ENCODE assay signal across 18 mouse cellular contexts in the genomic region with DNA sequence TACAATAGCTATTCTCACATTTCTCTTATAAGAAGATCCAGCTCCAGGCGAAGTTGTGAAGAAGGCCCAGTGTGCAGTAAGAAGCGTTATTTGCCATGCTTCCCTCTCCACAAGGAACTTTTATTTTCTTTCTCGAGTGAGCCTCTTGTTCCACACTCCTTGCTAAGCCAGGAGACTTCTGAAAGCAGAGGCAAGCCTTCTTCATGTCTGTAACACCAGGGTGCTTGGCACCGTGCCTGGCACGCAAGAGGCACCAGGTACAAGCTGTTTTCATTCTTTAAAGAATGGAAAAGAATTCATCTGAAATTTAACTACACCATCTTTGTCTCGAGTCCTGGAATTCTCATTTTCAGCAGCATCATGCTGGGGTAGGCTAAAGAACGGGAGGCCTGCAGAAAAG.
DNase-seq lines count a peak whose midpoint lies in the region; ATAC-seq lines count a peak whose summit lies in the region.
"Had no signal": no experiment of that assay in that cellular context is flagged by ENCODE, and none has a peak within 500 bp of the region (broad histone marks: within the 10 kb centered on the region; RNA-seq: fewer than 3 reads in every experiment).

No protein-coding gene starts in this region.

- 51% methylated on average over 7 of the region's 7 CpGs for WGBS in embryonic facial prominence, embryonic 14.5 days
- 74% methylated on average over 7 of the region's 7 CpGs for WGBS in embryonic facial prominence, embryonic 10.5 days
- WGBS in neural tube, embryonic 12.5 days, result 51% methylated on average over 7 of the region's 7 CpGs
- 28% methylated on average over 7 of the region's 7 CpGs for WGBS in neural tube, embryonic 15.5 days

- intact Hi-C loops in left cerebral cortex, postnatal 4 days (cut with DNase I), result no loop called here
- intact Hi-C loops in left cerebral cortex, postnatal 10 days (cut with DNase I), result no loop called here

- ATAC-seq in embryonic facial prominence, embryonic 14.5 days (ENCODE audit: low read depth), result 0 out of 2 replicates have a peak, but pooled peaks have one; percentile 31
- ATAC-seq in neural tube, embryonic 12.5 days (ENCODE audit: low FRiP score, low read depth), result 0 out of 2 replicates have a peak, but pooled peaks have one; percentile 29
- ATAC-seq in neural tube, embryonic 15.5 days (ENCODE audit: low FRiP score), result no peak
- ATAC-seq: lung, postnatal 0 days had no signal

- no peak overlapping the region for H3K27ac ChIP-seq in embryonic facial prominence, embryonic 14.5 days (replicated peaks; ENCODE audit: low read depth, low read length)
- H3K27ac ChIP-seq in embryonic facial prominence, embryonic 10.5 days (replicated peaks), result no peak overlapping the region
- no peak overlapping the region for H3K27ac ChIP-seq in neural tube, embryonic 12.5 days
- H3K27ac ChIP-seq in neural tube, embryonic 15.5 days (replicated peaks), result no peak overlapping the region
- H3K27ac ChIP-seq: embryonic facial prominence, embryonic 13.5 days; heart, embryonic 15.5 days; liver, embryonic 13.5 days had no signal

- no peaks in the 10 kb centered on the region for H3K36me3 ChIP-seq in embryonic facial prominence, embryonic 14.5 days (ENCODE audit: control insufficient read depth, insufficient read depth, low read length)
- H3K36me3 ChIP-seq in embryonic facial prominence, embryonic 10.5 days (replicated peaks), result no peaks in the 10 kb centered on the region
- no peaks in the 10 kb centered on the region for H3K36me3 ChIP-seq in neural tube, embryonic 12.5 days
- H3K36me3 ChIP-seq in neural tube, embryonic 15.5 days, result no peaks in the 10 kb centered on the region
- H3K36me3 ChIP-seq: embryonic facial prominence, embryonic 13.5 days; heart, embryonic 15.5 days; liver, embryonic 13.5 days had no signal

- H3K4me1 ChIP-seq in embryonic facial prominence, embryonic 14.5 days (ENCODE audit: control insufficient read depth, insufficient read depth, low read length), result no peaks in the 10 kb centered on the region
- H3K4me1 ChIP-seq in embryonic facial prominence, embryonic 10.5 days, result peaks cover 3% of the 10 kb centered on the region; the same call in 1 of the 2 replicates
- no peaks in the 10 kb centered on the region for H3K4me1 ChIP-seq in neural tube, embryonic 12.5 days
- peaks cover 7% of the 10 kb centered on the region; the same call in 1 of the 2 replicates for H3K4me1 ChIP-seq in neural tube, embryonic 15.5 days
- H3K4me1 ChIP-seq: embryonic facial prominence, embryonic 13.5 days; heart, embryonic 15.5 days; liver, embryonic 13.5 days; megakaryocyte, embryonic 14.5 days had no signal

- H3K4me2 ChIP-seq in embryonic facial prominence, embryonic 14.5 days (ENCODE audit: low read depth, low read length), result no peak overlapping the region
- H3K4me2 ChIP-seq in neural tube, embryonic 12.5 days (replicated peaks), result no peak overlapping the region
- no peak overlapping the region for H3K4me2 ChIP-seq in neural tube, embryonic 15.5 days
- H3K4me2 ChIP-seq: embryonic facial prominence, embryonic 13.5 days; heart, embryonic 15.5 days; liver, embryonic 13.5 days had no signal

- H3K4me3 ChIP-seq in embryonic facial prominence, embryonic 14.5 days (ENCODE audit: low read depth, low read length), result no peak overlapping the region
- no peak overlapping the region for H3K4me3 ChIP-seq in embryonic facial prominence, embryonic 10.5 days
- H3K4me3 ChIP-seq in neural tube, embryonic 12.5 days, result no peak overlapping the region
- no peak overlapping the region for H3K4me3 ChIP-seq in neural tube, embryonic 15.5 days (replicated peaks)
- H3K4me3 ChIP-seq: embryonic facial prominence, embryonic 13.5 days; heart, embryonic 15.5 days; liver, embryonic 13.5 days; megakaryocyte, embryonic 14.5 days; myocyte had no signal

- H3K27me3 ChIP-seq in embryonic facial prominence, embryonic 14.5 days (replicated peaks; ENCODE audit: control insufficient read depth, insufficient read depth, low read length), result no peaks in the 10 kb centered on the region
- no peaks in the 10 kb centered on the region for H3K27me3 ChIP-seq in embryonic facial prominence, embryonic 10.5 days (replicated peaks; ENCODE audit: low read depth, poor library complexity, severe bottlenecking)
- no peaks in the 10 kb centered on the region for H3K27me3 ChIP-seq in neural tube, embryonic 12.5 days (replicated peaks)
- no peaks in the 10 kb centered on the region for H3K27me3 ChIP-seq in neural tube, embryonic 15.5 days (replicated peaks)
- H3K27me3 ChIP-seq: embryonic facial prominence, embryonic 13.5 days; heart, embryonic 15.5 days; liver, embryonic 13.5 days; megakaryocyte, embryonic 14.5 days had no signal

- H3K9ac ChIP-seq in embryonic facial prominence, embryonic 14.5 days (ENCODE audit: low read depth, low read length), result no peak overlapping the region
- H3K9ac ChIP-seq in neural tube, embryonic 12.5 days, result no peak overlapping the region
- H3K9ac ChIP-seq in neural tube, embryonic 15.5 days (replicated peaks), result no peak overlapping the region
- H3K9ac ChIP-seq: embryonic facial prominence, embryonic 13.5 days; heart, embryonic 15.5 days; liver, embryonic 13.5 days had no signal

- peak; percentile 30 for DNase-seq in embryonic facial prominence, embryonic 14.5 days (ENCODE audit: low spot score)
- no peak for DNase-seq in embryonic facial prominence, embryonic 10.5 days (ENCODE audit: low spot score)
- peak; percentile 69 for DNase-seq in left cerebral cortex, postnatal 4 days
- DNase-seq in left cerebral cortex, postnatal 10 days (ENCODE audit: extremely low spot score in 1 of 2, low spot score in 2 of 2), result no peak
- DNase-seq in cerebellum, postnatal 36 days, result peak; percentile 75
- DNase-seq in testis, postnatal 14 days (ENCODE audit: low spot score), result no peak
- DNase-seq: adrenal gland, adult 2 months; heart, adult 18-20 months; kidney, adult 2 months; kidney, postnatal 25 days; liver, embryonic 13.5 days had no signal

- H3K9me3 ChIP-seq in embryonic facial prominence, embryonic 14.5 days (ENCODE audit: control insufficient read depth, low read length), result no peaks in the 10 kb centered on the region
- no peaks in the 10 kb centered on the region for H3K9me3 ChIP-seq in embryonic facial prominence, embryonic 10.5 days
- no peaks in the 10 kb centered on the region for H3K9me3 ChIP-seq in neural tube, embryonic 12.5 days
- H3K9me3 ChIP-seq in neural tube, embryonic 15.5 days (replicated peaks), result no peaks in the 10 kb centered on the region
- H3K9me3 ChIP-seq: embryonic facial prominence, embryonic 13.5 days; heart, embryonic 15.5 days; liver, embryonic 13.5 days had no signal

Comparison
In these comparisons a context has a peak if more than half of its experiments do, and no peak if none do; other contexts are left out.
1. DNase-seq: peak in embryonic facial prominence, embryonic 14.5 days (single experiment), left cerebral cortex, postnatal 4 days (single experiment) and cerebellum, postnatal 36 days (2 of 2); none in embryonic facial prominence, embryonic 10.5 days (single experiment), left cerebral cortex, postnatal 10 days (0 of 2) and testis, postnatal 14 days (single experiment).